Mouse (Mus musculus): ENCODE measurements at regions not wholly inside any gene's neighbourhood (a gene's known extent, or its start where the extent isn't known, plus 50 kb on each side); places are given as distances from the start of the nearest gene placed in this dataset.

DNA sequence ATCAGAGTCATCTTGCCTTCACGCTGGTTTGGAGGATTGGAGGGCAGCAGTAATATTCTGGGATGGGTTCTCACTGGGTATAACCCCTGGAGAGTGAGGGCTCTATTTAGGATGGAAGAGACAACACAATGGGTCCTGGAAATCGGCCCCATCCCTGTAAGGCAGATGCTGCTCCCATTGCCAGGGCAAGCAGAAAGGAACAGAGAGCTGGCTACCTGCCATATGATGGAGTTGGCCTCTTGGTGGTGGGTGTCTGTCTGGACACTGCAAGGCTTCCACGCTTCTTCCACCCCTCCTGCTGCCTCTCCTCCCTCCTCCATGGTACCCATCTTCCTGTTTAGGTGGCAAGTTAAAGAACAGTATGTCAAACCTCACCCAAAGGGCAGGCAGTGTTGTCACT lies 308.6 kb downstream of the Glrx3 start:
- DNase-seq (ENCODE audit: extremely low read depth, low read depth) = no peak

DNA sequence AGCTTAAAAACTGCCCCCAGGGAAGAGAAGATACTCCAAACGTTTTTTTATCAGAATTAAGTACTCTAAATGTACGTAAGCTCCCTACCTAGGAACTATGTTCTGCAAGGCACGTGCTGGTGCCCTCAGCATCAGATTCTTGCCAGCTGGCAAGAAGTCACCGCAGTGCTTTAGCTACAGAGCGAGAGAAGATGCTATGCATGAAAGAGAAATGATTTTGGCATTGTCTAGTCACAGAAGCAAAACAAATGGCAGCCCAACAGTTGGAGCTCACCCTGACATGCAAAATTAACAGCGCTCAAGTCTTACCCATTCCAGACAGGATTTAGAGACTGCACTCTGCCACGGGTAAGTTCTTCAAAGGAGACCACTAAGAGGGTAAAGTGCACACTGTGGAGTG lies 311.5 kb downstream of the Glrx3 start:
- DNase-seq (ENCODE audit: extremely low read depth, low read depth) = no peak

DNA sequence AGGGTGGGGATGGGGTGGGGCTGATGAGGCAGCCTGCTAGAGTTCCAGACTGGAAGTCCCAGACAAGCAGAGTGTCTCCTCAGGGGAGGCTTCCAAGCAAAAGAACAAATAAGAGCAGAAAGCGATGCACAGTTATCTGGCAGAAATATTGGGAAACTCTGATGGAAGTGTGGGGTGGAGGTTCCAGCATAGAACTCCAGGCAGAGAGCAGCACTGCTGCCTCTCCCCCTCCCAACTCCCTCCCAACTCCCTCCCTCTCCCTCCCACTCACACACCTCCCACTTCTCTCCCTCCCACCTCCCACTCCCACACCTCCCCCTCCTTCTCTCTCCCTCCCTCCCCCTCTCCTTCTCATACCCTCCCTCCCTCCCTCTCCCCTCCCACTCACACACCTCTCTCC lies 313.3 kb downstream of the Glrx3 start:
- no peak for DNase-seq (ENCODE audit: extremely low read depth, low read depth)

DNA sequence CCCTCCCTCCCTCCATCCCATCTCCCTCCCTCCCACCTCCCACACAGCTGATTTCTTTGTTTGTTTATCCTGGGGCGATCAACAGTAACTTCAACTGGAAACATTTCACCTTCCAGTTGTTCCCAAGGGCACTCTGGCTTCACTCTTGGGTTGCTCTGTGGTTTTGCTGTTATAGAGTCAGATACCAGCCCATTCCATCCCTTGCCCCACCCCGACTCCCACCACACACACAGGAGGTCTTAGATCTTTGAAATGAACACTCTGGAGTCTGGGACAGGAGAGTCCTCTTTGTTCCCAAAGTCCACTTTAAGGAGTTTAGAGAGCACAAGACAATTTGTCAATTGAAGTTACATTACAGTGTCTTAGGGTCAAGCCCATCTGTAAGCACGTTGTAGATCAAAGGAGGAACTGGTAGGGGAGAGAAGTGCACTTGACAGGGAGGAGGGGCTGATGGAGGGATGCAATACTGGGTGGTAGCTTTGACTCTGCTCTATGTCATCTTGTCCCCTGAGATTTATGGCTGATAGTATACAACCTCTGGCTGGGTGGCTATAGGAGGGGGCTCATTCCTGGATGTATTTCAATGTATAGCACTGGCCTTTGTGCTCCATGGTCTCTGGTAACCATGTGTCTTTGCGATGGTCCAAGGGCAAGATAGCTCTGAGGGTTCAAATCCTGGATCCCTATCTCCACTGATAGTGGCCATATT lies 313.9 kb downstream of the Glrx3 start:
- DNase-seq (ENCODE audit: extremely low read depth, low read depth) = no peak

DNA sequence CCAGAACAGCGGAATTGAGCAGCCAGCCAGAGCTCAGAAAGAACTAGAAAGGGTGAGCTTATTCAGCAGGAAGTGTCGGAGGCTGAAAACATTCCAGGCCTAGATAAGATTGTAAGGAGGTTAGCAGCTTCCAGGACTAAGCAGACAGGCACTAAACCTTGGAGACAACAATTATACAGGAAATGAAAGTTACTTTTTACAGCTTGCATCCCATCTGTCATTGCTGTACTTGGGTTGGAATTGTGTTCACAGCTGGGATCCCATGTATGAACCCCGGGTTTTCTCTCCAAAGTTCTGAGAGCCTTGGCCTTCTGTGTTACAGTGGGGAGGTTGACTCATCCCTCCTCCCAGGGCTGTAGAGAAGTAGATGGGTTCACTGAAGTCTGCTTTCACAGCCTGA lies 328.5 kb downstream of the Glrx3 start:
- no peak for DNase-seq (ENCODE audit: extremely low read depth, low read depth)

DNA sequence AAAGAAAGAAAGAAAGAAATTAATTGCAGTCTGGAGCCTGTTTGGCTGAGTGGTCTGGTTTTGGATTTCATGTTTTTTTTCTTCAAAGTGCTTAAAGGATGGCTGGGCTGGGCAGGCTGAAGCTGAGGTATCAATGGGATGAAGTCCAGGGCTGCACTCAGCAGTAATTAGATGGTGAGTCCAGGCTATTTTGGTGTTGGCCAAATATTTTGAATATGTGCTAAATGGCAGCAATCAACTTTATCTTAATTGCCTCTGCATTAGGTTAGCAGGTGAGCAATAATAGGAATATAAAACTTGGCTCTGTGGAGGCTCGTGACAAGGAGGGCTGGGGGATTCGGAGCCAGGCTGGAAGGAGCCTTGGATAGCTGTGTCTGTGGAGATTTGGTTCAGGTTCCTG lies 329.3 kb downstream of the Glrx3 start:
- DNase-seq (ENCODE audit: extremely low read depth, low read depth) = no peak

DNA sequence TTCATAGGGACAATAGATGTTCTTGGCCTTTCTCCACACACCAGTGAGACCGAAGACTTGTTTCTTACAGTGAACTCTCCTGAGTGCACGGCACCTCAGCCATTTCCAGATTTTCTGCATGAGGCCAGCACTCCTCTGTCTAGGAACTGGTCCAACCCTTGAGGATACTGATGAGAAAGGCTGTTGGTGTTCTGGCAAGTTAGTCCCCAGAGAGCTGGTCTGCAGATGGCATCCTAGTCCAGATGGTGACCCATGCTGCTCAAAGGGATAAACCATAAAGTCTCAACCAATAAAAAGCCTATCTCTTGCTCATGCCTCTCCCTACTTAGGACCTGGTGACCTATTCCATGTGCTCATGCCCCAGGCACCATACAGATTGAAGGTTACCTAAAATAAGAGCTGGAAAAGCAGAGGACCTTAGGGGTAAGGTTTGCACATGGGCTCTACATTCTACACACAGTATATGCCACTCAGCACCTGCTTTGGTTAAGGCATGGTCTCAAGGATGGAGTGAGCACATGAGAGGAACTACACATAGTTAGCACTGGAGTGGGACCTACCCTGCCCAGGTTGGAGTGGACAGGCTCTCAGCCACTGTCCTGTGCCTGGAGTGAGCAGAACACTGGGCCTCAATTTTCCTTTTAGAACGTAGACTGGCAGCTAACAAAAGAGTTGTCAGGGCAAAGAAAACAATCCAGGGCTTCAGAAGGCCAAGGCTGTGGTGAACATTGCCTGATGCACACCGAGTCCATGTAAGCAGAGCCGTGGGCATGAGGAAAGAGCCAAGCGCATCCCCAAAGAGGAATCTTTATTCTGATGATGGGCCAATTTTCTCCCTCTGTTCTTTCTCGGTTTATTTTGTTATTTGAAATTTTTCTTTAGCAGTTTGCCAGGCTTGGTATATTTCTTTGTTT lies 335.9 kb downstream of the Glrx3 start:
- DNase-seq (ENCODE audit: extremely low read depth, low read depth) = no peak

DNA sequence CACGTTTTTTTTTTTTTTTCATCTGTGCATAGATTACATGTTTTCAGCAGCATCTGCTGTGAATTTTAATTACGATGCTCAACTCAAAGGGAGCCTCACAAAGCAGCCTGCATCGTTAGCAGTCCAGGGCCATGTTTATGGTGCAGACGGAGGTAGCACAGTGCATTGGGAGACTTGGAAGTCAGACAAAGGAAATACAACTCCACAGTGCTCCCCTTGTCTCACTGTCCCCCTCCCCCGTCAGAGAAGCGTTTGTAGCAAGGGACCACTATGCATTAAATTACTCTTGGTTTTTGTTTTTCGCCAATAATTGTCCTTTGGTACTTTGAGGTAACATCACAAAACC lies 336.5 kb downstream of the Glrx3 start:
- DNase-seq (ENCODE audit: extremely low read depth, low read depth) = no peak

DNA sequence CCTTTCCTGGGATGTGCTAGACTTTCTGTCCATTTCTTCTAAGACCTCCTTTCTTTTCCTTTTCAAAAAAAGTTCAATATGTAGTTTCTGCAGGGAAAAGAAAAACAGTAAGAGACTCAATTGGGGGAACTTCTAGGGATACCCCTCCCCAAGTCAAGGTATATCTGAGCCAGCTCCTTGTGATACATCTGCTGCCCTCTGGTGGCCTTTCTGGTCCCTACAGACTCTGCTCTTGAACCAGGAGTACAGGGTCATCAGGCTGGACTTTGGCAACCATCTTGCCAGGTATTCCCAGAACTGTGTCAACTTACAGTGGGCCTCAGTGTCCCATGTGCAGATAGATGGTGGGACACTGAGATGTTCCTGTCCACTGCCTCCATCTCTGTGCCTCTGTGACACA lies 346.5 kb downstream of the Glrx3 start:
- no peak for DNase-seq (ENCODE audit: extremely low read depth, low read depth)

DNA sequence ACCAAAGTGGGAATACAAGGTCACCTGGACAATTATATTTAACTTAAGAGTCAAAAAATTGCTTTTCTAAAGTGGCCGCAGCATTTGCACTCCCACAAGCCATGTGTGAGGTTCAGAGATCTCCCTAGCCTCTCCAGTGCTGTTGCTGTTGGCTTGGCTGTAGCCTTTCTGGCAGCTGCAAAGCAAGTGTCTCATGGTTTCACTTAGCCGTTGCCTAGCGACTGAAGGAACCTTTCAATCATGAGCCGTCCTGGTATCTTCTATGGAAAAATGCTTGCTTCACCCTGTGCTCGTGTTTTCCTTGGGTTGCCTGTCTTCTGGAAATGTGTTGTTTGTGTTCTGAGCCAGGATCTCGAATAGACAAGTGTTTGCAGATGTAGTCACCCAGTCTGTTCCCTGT lies 367.9 kb downstream of the Glrx3 start:
- no peak for DNase-seq (ENCODE audit: extremely low read depth, low read depth)

DNA sequence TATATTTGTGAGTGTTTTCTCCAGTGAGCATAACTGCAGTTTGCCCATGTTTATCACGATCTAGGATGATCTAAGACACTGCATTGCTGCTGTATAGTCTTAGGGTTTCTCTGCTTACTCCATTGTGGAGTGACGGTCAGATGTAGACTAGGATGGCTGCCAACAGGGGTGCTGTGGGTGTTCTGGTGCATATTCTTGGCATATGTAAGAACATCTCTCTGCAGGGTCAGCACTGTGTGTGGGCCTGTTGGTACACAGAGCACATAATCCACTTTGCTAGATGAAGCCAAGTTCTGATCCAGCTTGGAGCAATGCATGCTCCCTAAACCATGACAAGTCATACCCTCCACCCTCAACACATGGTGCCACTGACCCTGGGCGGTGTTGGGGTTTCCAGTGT lies 375.4 kb downstream of the Glrx3 start:
- no peak for DNase-seq (ENCODE audit: extremely low read depth, low read depth)

DNA sequence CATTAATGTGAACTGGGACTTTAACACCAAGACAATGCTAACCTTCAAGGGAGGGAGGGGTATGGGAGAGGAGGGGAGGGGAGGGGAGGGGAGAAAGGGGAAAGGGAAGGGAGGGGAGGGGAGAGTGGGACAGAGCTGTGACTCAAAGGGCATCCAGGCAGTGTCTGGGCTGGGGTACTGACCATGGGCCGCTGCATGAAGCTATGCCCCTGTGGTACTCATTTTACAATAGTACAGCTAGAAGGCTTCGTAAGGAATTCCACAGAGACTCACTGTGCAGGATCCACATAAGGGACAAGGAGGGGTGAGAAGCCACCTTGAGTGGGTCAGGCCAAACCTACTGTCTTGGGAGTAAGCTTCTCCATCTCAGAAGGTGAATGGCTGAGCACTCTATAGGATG lies 403.1 kb downstream of the Glrx3 start:
- no peak for DNase-seq (ENCODE audit: extremely low read depth, low read depth)

DNA sequence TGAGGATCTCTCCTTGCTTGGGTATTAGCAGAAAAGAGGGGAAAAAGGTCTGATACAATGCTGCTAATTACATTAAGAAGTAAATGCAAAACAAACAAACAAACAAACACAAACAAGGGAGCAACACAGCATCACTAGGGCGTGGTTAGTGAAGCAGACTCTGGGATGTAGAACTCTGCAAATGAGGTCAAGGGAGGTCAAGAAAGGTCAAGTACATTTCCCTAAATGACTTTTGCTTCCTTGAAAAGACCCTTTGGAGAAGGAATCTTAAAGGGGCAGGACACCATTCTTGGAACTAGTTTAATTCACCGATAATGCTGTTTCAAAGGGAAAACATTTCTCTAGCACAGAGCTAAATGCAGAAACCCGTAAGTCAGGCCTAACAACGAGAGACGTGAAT lies 403.6 kb downstream of the Glrx3 start:
- DNase-seq (ENCODE audit: extremely low read depth, low read depth) = no peak

DNA sequence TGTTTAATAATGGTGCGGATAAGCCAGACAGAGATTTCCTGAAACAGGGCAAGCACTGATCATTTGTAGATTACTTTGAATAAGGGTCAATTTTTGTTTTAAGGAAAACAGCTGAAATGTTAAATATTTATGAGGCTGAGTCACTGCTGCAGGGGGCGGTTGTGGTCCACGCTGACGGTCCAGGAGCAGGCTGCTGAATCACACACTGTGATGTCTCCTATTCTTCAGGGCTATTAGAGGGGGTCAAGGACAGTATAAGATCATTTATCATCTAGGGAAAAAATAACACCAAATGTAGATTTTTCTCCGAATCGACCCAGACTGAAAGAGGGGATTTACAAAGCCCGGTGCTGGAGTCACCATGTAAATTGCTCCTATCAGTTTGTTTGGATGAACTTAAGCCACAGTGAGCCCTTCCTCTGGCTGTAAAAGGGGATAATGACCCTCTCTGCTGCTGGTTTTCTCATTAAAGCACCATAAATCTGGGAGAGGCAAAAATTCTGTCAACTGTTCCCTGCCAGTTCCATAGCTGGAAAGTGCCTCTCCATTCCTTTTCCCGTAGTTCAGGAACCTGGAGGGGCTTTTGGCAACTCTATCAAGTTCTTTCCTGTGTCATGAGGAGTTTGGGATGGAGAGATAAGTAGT lies 404.2 kb downstream of the Glrx3 start:
- no peak for DNase-seq (ENCODE audit: extremely low read depth, low read depth)

DNA sequence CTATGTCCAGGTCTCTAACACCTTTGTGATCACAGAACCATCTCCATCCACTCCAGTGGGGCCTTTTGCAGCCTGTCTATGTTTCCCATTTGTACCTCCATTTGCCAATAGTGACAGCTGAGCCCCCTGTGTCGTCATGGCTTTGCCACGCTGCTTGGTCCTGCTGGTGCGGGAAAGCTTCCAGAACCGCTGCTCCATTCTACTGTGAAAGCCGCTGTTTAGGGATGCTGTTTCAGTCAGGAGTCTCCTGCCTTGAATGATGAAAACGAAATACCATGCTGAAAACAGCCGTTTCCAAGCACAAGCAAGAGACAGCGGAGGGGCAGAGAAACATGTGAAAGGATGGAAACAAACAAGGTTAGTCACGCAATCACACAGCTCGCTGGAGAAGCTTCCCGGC lies 410.4 kb downstream of the Glrx3 start:
- DNase-seq (ENCODE audit: extremely low read depth, low read depth) = no peak

DNA sequence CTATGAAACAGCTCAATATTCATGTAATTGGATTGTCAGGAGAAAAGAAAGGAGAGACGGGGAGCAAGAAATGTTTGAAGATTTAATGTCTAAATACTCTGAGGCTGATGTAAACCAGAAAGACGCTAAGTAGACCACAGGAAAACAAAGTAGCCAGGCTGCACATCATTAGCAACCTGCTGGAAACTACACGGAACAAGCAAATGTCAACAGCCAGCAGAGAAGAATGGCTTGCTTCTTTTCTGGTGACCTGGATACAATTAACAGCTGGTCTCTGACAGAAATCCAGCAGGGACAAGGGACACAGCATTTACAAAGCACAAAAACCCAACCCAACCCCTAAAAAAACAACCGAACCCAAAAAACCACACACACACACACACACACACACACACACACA lies 413.6 kb downstream of the Glrx3 start:
- DNase-seq (ENCODE audit: extremely low read depth, low read depth) = no peak

DNA sequence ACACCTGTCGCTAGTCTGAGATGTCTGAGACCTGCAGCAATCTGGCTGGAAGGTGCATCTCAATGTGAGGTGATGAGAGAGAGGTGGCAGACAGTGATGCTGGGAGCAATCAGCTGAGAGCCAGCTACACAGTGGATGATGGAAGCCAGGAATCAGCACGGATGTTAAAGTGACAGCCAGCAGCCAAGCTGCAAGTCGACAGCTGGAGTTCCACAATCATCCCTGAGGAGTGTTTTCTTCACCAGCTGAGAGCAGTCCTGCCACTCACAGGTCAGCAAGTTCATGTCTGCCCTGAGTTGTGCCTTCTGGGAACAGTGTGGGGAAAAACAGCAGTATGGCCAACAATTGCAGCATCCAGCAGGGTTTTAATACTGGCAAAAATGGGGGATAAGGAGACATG lies 422.3 kb downstream of the Glrx3 start:
- DNase-seq (ENCODE audit: extremely low read depth, low read depth) = no peak

DNA sequence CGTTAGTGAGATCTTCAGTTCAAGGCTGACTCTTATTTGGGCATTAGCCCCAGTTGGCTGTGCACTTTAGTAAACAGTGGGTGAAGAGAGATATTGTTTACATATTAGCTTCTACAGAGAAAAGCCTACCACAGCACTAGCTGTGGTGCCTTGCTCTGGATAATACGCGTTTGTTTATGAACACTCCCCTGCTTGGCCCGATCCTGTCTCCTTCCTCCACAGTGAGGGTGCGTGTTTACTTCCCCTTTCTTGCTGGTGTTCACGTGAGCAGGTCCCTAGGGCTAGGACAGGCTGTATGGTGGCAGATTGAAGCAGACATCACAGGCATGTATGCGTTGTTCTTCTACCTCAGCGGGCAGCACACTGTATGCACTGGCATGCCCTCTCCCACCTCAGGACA lies 423.1 kb downstream of the Glrx3 start:
- DNase-seq (ENCODE audit: extremely low read depth, low read depth) = no peak

DNA sequence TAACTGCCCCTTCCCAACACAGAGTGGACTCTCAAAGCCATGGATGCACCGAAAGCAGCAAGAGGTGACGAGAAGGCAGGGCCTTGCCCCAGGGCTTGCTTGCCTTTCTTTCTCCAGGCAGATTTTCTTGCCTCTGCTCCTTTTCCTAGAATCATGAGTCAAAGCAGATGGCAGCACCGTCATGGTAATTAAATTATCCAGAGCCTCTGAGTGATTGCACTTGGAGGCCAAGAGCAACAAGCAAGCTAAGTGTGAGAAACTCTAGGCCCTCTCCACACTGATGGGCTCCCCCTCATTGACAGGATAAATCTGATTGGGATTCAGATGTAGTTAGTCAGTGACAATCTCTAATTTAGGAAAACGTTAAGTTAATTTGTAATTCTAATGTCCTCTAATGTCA lies 427.5 kb downstream of the Glrx3 start:
- no peak for DNase-seq (ENCODE audit: extremely low read depth, low read depth)

DNA sequence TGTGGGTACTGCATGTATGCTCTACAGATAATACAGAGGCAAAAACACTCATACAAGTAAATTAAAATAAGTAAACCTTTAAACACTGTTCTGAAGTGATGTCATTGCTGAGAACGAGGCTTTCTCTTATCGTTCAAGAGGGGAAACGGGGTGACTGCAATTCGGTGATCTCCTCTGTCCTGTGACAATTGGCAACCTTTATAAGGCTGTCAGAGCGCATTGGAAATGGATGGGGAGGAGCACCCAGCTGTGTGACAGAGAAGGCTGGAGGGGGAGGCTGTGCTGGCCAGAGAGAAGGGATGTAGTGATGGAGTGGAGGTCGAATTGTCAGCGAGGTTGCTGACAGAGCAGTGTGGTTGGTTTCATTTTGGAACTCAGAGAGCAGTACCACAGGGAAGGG lies 428.0 kb downstream of the Glrx3 start:
- no peak for DNase-seq (ENCODE audit: extremely low read depth, low read depth)

DNA sequence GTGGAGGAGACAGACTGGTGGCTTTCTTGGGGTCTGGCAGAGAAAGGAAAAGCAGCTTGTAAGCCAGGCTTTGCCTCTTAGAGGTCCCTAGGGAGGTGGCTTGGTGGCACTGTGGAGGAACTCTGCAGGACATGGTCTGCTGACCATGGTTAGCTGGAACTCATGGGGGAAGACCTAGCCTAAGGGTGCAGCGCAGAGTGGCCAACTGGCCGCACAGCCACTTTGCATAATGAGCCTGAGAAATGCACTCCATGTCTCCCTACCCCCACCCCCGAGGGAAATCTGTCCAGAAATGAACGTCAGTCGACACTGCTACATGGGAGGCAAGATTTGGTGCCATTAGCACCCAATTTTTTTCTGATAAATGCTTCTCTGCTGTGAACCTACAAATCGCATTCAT lies 429.5 kb downstream of the Glrx3 start:
- DNase-seq (ENCODE audit: extremely low read depth, low read depth) = no peak

DNA sequence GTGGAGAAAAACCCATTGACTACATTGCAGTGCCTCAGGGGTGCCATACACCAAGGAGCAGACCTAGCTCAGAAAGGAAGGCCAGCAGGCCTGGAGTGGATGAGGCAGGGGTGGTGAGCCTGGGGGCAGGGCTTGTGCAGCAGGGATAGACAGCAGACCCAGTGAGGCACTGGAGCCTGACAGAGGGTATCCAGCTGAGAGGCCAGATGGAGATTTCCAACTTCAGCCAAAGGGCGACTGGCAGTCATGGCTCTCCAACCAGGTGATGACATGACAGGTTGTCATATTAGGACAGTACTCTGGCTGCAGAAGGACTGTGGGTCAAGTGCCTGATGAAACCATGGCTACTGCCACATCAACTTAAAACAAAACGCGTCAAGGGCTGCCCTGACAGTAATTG lies 431.1 kb downstream of the Glrx3 start:
- DNase-seq (ENCODE audit: extremely low read depth, low read depth) = no peak

DNA sequence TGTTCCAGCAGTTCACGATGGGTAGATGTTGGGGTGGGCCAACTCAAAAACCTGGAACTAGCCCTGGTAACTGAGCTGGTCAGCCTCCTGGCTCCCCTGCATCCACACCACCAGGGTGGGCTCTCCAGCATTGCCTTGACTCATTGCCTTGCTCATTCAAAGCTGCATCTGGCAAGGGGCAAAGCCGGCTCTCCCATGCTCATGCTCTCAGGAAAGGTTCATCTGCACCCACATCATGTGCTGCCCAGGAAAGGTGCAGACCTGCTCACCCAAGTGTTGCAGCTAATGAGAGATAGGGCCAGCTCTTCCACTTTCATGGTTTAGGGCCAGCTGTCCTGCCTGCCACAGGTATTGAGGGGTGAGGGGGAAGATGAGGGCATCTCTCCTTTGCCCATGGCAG lies 437.9 kb downstream of the Glrx3 start:
- no peak for DNase-seq (ENCODE audit: extremely low read depth, low read depth)
